Mouse (Mus musculus) adipocyte (in vitro differentiated cells): Measurements from ENCODE around the gene Tmem160.
A peak's percentile ranks its signal among the peaks of the same experiment; 100 is the strongest.

Experiments
- DNase-seq: peaks from one replicate; pipeline ENCODE4 v3.0.0-alpha.2; 2016; ENCODE audit warnings: low spot score

The Tmem160 gene

DNA sequence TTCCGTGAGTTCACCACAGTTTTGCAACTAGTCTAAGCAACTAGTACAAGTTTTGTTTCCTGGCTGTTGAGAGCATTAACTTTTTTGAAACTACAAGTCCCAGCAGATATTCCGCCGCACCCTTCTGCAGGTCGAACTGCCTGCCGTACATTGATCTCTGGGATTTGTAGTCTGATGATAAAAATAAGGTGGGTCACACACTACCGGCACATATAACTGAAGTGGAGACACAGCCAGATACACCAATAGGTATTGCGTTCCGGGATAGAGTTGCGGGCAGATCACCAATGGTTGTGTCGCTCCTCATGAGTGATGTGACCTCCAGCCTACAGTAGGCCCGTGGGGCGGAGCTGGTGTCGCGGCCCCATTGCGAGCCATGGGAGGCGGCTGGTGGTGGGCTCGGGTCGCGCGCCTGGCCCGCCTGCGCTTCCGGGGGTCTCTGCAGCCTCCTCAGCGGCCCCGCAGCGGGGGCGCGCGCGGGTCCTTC is at the start of gene Tmem160:
Tmem160 (plus strand) TSS at position 193 of the 487 bp plus-strand sequence.
- DNase-seq = peak; percentile 92

DNA sequence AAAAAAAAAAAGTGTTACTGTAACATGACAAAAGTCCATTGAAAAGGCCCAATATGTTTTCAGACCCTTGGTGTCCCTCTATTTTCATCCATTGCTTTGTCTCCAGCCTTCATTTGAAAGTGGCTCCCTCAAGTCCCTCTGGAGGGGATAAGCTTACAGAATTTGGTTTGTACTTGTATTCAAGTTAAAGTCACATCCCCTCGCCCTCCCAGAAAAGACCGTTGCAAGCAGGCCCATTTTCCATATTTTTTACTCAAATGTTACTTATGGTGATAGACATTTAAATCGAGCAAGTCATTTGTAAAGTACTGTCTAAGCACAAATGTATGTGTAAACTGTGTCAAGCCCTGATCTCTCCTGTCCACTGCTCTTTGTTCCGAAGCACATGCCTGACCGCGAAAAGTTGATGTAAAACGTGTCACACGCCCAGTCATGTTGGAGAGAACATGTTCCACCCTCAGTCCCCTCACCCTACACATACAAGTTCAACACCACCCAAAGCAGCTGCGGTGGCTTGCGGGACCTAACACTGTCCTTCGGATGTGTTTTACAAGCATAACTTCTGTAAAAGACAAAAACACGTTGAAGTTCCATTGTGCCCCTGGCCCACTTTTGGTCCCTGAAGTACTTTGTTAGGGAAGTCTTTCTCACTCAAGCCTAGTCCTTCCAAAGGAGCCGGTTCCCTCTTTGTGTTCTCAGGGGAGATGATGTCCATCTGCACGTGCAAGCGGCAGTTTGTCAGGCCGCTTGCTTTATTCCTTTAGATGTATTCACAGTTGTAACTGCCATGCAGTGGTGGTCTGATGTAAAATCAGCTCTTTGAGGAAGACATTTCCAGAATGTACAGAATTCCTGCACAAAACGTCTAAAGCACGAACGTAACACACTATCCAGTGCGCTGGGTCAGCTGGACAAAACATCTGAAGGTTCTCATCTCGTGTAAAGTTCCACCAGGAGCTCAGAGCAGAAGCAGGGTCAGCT is 49.3 kb upstream of the Tmem160 start:
- peak; percentile 48 for DNase-seq

DNA sequence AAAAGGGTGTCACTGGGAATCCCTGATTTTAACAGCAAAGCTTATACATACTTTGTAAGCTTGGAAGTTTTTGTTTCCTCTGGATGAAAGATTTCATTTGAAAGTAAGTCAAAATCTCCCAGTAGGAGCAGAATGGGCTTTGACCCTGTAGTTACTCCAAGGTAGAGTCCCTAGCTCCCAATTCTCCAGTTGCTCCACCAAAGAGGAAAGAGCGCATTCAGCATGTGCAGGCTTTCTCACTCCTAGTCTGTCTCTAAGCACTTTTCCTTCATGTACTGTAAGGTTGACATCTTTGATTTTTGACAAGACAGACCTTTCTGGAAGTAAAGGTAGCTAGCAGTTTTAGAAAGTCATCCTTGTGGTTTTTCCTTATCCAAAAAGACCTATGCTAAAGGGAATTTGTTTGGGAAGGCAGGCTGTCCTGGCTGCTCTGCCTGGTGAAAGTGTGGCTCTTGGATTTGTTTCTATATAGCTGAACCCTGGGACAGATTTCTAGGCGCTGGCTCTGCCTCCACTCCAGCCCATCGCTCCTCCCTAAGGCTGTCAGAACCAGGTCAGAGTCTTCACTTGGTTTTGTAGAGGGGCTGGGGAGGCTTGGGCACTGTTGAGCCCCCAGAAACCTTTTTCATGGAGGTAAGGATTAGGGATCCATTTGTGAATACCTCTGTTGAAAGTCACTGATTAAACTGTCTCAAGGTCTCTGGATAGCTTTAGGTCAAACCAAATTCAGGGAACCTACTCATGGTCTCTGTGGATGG is 48.1 kb upstream of the Tmem160 start:
- peak; percentile 73 for DNase-seq

DNA sequence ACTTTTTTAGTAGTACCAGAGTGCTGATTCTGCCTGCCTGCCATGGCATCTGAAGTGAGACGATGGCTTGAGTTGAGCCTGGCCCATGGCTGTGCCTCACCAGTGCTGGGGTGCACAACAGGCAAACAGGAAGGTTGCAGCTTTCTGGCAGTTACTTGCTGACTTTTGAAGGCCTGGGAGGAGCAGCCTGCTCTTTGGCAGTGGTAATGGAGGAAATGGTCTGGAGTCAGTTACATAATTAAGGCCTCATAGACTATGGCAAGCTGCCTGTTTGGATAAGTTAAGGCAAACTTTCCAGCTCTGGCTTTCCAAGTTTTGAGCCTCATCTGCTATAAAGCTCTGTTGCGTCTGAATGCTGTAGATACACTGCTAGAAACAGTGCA is 47.5 kb upstream of the Tmem160 start:
- DNase-seq = peak; percentile 88

DNA sequence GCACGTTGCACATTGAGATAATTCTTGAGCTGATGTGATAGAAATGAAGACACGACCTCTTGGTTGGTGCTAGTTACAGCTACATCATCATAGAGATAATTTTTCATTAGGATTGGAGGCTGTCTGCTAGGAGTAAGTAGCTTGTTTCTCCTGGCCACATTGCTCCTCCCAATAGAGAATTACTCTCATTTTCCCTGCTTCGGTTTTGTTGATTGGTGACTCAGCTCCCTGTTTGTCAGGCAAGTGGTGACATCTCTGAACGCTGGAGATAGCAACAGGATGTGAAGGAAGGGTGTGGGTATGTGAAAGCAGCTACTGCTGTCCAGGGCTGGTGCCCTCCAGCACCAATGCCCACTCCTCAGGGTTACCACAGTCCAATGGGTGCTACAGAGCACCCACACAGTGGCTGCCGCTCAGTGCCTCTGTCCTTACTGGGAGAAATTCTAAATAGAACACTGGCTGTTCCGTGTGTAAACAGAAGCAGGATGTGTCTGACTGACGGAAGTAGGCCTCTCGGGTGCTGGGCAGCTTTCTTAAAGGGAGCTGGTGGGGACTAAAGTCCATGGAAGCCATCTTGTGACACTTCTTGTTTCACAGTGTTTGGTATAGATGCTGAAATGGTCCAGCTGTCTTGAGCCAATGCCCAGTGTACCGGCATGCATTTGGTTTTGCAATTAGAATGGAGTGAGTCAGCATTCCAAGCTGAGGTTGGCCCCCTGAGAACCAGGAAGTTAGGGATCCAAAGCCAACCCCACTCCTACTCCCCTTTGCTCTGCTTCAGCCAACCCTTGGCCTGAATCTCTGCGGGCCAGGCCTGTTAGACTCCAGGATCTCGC is 46.8 kb upstream of the Tmem160 start:
- DNase-seq = peak; percentile 94

DNA sequence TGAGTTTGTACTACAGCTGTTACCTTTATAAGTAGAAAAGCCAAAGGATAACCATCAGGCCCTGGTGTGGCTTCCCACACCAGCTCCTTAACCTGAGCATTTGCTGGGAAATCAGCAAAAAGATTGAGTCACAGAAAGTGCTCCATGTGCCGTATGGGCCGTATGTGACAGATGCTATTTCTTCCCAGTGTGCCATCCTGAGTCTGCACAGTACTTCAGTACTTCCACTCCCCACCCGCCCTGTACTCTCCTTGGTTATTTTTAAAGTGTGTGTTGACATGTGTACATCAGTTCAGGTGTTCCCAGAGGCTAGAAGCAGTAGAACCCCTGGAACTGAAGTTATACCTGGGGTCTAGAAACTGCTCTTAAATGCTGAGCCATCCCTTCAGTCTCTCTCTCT is 45.6 kb upstream of the Tmem160 start:
- DNase-seq = no peak

DNA sequence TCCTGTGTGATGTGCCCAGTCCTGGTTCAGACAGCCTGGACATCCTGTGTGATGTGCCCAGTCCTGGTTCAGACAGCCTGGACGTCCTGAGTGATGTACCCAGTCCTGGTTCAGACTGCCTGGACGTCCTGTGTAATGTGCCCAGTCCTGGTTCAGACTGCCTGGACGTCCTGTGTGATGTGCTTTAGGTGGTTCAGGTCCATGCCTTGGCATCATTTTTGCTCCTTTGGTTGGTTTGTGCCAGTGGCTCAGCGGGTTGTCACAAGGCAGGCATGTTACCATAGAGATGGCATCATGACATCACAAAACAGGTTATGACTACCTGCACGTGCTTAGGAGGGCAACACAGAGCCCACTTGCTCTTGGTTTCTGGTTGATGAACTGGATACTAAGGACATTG is 41.5 kb upstream of the Tmem160 start:
- no peak for DNase-seq

DNA sequence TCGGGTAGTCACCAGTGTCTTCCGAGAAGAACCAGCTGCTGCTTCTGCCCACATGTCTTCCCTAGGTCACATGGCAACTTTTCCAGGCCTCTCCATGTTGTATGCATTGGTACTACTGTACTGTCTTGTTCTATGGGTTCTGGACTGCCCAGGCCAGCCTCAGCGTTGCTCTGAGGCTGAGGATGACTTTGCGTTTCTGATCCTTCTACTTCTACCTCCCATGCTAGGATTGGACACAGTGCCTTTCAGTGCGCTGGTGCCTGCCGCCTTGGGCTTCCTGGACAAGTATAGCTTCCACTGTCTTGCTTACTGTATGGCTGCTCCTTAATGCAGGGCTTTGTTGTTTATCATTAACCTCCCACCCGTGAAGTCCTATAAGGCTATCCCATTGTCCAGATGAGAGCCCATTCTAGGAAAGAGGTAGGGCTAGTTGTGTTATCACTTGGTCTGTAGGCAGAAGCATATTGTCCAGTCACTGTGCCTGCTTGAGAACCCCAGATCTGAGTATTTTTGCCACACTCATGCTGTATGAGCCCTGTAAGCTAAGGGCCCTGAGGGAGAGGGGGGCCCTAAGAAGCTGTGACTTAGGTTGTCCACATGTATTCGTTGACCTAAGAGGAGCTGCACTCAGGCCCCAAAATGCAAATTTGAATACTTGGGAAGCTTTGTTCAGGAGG is 40.2 kb upstream of the Tmem160 start:
- no peak for DNase-seq

DNA sequence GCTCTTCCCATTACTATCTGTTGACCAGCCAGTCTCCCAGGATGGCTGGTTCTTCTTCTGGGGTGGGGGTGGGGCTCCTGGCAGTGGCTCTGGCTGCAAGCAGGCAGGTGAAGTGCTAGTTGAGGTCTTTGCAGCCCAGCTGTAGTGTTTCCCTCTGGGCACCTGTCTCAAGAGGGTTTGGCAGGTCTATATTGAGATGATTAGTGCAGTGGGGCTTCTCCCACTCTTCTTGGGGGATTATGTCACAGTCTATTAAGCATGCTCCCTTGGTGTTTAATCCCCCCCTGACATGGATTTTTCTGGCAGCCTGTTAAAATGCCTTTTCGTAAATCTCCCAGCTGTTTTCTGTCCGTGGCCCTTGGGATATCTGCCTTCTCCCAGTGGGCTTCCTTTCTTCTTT is 39.6 kb upstream of the Tmem160 start:
- DNase-seq = no peak

DNA sequence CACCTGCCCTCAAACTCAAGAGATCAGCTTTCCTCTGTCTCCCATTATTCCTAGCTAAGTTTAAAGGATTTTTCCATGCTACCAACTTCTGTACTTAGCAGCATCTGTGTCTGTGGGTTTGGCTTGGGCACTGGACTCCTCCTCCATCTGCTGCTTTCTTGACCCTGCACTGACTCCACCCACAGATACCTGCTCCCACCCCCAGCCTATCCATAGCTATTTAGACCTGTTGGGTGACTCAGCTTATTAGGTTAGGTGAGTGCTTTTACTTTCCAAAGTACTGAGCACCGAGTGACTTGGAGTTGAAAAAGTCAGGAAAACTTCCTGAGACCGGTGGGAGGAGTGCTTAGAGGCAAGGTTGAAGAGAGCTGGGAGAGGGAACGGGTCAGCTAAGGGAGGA is 37.2 kb upstream of the Tmem160 start:
- no peak for DNase-seq

DNA sequence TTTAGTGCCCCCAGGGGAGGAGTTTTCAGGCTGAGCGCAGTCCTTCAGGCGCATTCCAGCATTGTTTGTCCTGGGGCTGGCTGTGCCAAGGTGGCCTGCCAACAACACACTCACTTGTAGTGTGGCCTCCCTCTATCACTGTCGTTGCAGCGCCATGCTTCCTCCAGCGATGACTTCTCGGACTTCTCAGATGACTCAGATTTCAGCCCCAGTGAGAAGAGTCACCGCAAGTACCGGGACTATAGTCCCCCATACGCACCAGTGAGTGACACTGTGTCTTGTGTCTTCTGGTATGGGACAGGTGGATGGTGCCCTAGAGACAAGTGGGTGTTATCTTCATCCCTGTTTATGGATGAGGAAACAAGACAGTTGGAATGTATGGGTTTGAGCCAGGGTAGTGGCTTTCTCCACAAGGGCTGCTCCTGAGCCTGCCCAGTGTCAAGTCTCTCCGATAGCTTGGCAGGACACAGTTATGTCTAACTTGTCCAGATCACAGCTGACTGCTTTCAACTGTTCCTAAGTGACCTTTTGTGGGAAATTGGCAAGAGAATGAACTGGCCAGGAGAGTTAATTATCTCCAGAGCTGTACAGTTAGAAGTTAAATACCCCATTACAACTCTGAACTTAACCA is 35.3 kb upstream of the Tmem160 start:
- DNase-seq = peak; percentile 28

DNA sequence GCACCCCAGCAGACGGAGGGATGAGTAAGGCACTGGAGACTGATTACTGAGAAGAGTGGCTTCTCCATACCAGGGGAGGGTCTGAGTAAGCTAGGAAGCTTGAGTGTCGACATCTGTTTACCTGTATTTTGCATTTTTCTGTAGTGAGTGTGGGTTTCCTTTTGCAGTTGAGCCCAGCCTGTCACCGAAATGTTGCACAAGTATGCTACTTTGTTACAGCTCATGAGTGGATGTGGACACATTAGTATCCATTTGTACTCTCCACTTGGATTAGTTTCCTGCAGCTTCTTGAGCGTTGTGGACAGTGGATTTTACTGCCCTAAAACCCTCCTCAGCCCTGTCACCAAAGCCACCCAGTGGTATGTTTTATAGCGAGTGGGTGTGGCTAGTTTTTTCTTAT is 33.9 kb upstream of the Tmem160 start:
- DNase-seq = peak; percentile 11

DNA sequence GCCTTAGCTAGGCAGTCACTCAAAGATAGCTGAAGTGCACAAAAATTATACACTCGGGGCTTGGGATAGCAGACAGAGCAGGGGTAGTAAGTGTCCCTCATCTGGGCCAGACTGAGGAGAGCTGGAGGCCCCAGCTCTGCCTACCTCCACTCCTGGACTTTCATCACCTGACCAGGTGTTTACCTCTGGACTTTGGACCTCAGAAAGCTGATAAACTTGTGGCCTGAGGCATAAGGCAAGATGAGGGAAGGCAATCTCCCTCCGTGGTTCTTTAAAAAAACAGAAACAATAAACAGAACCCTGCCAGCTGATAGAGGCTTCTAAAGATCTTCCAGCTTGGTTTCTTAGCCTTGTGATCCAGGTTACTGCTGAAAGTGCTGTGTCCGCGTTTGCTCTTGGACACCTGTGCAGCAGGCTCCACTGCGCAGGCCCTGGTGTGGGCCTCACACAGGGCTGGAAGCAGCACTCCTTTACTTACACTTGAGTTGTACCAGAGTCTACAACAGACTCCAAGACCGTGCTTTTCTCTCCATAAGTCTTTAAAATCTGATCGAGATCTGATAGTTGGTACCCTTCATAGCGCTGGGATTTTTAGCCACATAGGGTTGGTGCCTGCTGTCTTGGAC is 32.0 kb upstream of the Tmem160 start:
- no peak for DNase-seq

DNA sequence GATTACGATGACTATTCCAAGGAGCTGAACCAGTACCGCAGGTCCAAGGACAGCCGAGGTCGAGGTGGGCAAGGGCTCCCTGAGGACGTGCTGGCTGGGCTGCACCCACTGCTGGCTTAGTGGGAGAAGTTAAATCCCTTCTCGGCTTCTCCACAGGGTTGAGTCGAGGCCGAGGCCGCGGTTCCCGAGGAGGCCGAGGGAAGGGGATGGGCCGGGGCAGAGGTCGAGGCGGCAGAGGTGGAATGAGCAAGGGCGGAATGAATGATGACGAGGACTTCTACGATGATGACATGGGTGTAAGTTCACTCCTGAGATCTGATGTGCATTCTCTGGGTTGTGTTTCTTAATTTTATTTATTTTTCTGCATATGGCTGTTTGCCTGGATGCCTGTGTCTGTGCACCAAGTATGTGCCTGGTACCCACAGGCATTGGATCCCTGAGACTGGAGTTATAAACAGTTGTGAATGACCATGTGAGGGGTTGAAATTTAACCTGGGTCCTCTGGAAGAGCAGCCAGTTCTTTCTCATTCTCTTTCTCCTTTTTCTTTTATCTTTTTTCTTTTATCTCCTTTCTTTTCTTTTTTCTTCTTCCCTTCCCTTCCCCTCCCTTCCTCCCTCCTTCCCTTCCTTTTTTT is 30.2 kb upstream of the Tmem160 start:
- no peak for DNase-seq

DNA sequence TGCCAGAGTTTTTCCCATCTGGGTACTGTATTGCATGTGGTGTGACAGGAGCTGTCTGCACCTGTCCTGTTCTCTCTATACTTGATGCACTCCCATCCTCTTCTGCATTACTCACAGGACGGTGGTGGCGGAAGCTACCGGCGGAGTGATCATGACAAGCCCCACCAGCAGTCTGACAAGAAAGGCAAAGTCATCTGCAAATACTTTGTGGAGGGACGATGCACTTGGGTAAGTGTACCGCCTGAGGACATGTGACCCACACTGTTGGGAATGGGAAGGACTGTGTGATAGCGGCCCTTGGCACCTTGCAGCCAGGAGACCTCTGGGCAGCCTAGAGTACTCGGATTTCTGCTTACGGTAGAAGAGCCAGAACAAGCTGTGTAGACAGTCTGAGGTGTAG is 28.8 kb upstream of the Tmem160 start:
- DNase-seq = no peak

DNA sequence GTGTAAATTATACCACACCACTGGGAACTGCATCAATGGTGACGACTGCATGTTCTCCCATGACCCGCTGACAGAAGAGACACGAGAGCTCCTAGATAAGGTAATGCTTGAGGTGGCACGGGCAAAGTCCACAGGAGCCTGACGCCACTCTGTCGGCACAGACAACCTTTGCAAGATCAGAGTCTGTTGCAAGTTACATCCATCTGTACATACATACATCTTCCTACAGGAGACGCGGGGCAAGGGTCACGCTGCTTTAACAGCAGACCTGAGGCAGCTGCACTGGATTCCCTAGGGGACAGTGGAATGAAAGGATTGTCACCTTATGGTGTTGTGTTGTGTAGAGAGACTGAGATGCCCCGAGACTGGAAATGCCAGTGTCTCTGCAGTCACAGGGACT is 26.9 kb upstream of the Tmem160 start:
- no peak for DNase-seq

DNA sequence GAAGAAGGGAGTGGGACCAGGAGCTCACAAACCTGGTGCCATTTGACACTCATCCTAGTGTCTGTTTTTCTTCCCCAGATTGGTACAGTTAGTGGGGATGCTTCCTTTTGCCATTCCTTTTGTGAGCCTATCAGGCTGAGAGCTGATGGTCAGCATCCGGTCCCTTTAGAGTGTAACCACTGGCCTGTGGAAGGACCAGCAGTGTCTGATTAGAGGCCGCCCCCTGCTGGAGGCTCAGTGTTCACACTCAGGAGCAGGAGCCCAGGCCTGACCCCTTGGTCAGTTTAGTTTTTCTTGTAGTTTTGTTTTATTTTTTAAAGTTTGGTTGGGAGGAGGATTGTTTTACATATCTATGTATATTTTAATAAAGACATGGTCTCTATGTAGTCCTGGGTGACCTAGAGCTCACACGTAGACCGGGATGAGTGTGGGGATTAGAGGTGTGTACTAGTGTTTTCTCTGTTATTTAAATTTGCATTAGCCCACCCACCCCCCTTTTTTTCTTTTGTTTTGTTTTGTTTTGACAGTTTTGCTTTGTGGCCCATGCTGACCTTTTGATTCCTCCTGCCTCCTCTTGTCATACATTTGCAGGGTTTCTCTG is 26.4 kb upstream of the Tmem160 start:
- DNase-seq = peak; percentile 78

DNA sequence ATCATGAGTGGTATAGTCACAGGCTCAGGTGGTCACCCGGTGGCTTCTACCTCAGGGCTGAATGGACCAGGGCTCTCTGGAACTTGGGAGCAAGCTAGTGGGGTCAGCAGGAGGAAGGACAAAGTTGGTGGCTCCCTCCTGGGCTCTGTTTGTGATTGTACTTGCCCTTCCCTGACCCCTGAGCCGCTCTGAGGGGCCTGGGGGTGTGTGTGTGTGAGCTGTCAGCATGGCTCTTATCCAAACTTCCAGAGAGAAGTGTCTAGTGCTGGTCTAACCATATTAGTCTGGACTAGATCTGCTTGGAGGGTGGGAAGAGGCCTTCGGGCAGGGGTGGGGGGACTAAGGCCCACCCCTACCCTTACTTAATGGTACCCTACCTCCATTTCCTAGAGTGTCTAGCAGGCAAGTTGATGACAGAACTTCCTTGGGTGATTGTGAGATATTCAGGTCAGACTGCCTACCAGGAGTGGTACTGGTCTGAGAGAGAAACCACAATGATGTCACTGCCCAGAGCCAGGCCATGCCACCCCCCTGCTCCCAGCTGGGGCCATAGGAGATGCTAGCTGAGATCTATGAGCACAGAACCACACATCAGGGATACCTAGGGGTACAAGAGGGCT is 19.1 kb upstream of the Tmem160 start:
- no peak for DNase-seq

DNA sequence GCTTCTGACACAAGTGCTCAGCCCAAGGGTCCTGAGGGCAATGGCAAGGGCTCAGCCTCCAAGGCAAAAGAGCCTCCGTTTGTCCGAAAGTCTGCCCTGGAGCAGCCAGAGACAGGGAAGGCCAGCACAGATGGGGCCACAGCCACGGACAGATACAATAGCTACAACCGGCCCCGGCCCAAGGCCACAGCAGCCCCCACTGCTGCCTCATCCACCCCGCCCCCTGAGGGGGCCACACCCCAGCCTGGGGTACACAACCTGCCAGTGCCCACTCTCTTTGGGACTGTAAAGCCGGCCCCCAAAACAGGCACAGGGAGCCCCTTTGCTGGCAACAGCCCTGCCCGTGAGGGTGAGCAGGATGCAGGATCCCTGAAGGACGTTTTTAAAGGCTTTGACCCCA is 17.5 kb upstream of the Tmem160 start:
- DNase-seq = no peak
